Mouse (Mus musculus): ENCODE measurements around the gene Aif1l. TPM values are rescaled to one million over a fixed set of nuclear protein-coding genes. Genes with fewer than 3 reads are reported as not detected.

The Aif1l gene
- not detected for total RNA-seq (2023)

GRCm38 (mm10) chr2:31950058-31950871, at the start of gene Aif1l:
Gene Aif1l (plus strand): TSS chr2:31950139.

GRCm38 (mm10) chr2:31974141-31974808, 24.3 kb downstream of the Aif1l start, which contains the start of gene Nup214:
Gene Nup214 (plus strand): TSS chr2:31974436.

Other genes with a start within 250 kb of the Aif1l start
- gene Qrfp, start 139.6 kb upstream of the Aif1l start, total RNA-seq (2023) = 0.73 TPM
- 0.09 TPM for gene Fibcd1, start 104.1 kb upstream of the Aif1l start, total RNA-seq (2023)
- gene Lamc3, start 62.8 kb upstream of the Aif1l start, total RNA-seq (2023) = not detected
- gene Nup214, start 24.3 kb downstream of the Aif1l start, total RNA-seq (2023) = 132 TPM
- gene Fam78a, start 134.7 kb downstream of the Aif1l start, total RNA-seq (2023) = 197 TPM
- not detected for gene Plpp7, start 145.4 kb downstream of the Aif1l start, total RNA-seq (2023)
- 147 TPM for gene Prrc2b, start 200.9 kb downstream of the Aif1l start, total RNA-seq (2023)